Mouse (Mus musculus): Measurements from ENCODE around the gene H2-DMa.
A peak's percentile ranks its signal among the peaks of the same experiment; 100 is the strongest.

H2-DMa gene

DNA sequence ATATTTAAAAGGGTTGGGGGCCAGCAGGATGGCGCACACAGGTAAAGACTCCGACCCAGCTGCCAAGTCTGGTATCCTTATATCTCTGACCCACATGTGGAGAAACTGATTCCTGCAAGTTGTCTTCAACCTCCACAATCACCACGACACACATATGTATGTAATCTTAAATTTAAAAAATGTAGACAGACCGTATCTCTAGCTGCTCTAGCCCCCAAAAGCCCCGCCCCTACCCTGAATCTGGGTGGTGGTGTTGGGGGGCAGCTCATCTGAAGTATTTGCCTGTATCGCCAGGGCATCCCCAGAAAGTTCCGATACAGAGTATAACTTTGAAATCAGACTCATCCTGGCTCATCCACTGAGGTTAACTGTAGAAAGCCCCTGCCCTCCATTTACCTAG lies 12.8 kb upstream of the H2-DMa start:
- no peak for DNase-seq

- DNase-seq, result no peak
These were observed 12.1 kb upstream of the H2-DMa start for GRCm38 (mm10) chr17:34107109-34107867.

- no peak for DNase-seq
These were observed 10.9 kb upstream of the H2-DMa start for GRCm38 (mm10) chr17:34108460-34108859.

DNA sequence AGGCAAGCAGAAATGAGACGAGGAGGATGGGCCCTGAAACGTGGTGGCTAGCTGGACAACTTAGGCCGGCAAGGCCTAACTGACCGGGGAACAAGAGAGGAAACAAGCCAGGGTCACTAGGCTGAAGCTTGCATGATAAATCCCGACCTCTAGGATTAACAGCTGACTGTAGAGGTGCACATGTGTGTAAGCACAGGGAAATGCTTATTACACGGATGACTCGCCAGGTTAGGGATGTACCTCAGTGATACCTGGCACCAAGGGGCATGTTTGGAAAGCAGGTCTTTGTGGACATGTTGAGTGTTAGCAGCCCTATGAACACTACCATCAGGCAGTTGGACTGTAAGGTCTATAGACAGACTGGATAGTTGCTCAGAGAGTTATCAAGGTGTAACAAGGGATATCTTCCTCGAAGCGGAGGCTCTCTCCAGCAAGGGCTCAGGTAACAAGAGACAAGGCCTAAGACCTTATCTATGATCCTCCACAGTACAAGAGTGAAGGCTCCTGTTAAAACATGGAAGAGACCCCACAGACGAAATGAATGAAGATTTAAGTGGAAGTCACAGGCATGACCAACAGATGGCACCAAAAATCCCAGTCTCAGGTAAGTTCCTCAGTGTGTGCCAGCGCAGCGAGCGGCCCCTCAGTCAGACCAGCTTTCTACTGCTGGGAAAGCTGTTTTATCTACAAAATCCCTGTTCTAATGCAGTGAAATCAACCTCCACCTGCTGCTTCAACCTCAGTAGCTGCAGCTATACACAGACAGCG lies 10.1 kb upstream of the H2-DMa start:
- DNase-seq, result no peak

DNA sequence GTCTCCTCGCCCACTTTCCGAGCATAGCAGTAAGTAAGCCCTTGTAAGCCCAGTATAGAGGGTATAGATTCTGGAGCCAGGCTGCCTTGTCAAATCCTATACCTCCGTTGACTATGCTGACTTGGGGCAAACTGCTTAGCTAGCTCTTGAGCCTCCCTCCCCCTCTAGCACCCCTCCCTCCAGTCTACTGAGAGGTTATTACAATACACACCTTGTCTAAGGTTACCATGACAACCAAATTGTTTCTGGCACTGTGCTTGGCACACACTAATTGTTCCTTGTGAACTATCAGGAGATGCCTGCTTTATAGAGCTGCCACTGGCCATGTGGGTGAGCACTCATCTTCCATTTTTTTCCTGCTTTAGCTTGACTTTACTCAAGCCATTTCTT lies 9.5 kb upstream of the H2-DMa start:
- no peak for DNase-seq

- DNase-seq, result no peak
These were observed 9.0 kb upstream of the H2-DMa start for GRCm38 (mm10) chr17:34110309-34110708.

DNA sequence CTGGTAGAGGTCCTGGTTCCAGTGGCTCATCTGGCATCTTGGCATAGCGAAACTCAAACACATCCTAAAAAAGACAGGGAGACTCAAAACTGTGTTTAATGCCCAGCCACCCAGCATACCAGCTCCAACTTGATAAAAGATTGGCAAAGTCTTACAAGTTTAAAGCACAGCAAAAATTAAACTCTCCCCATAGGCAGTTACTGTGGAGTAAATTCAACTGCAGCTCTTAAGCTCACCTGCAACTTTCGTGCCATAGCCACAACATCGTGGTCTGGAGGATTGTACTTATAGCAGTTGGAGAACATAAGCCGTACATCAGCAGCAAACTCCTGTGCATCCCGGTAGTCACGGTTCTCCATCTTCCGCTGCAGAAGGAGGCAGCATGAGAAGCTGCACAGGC lies 5.2 kb upstream of the H2-DMa start:
- no peak for DNase-seq

GRCm38 (mm10) chr17:34116736-34117370 lies 2.5 kb upstream of the H2-DMa start:
- no peak for DNase-seq

DNA sequence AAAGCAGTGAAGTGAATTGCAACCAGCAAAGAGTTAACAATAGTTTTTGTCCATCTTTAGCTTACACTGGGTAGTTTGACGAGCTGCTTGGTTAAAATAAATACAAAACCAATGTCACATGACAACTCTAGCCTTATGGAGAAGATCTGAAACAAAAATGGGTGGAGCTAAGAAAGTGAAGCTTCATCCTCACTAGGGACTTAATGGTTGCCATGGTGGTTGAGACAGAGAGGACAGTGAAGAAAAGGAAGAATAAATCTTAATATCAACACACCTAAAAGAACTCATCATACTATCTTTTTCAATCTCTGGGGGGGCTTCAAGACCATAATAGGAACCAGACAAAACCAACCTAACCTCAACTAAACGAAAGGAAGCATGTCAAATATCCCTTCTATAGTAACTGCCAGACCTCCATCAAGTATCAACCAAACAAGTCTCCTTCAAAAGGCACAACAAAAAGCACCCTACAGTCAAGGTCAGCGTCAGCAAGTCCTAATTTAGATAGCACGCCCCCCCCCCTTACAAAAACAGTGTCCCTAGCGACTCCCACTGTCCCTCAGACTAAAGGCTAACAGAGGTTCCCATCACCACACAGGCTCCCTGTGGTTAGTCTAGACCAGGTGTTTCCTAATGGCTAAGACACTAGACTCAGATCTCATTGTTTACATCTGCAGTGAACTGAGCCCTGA lies 1.8 kb upstream of the H2-DMa start:
- no peak for DNase-seq

DNA sequence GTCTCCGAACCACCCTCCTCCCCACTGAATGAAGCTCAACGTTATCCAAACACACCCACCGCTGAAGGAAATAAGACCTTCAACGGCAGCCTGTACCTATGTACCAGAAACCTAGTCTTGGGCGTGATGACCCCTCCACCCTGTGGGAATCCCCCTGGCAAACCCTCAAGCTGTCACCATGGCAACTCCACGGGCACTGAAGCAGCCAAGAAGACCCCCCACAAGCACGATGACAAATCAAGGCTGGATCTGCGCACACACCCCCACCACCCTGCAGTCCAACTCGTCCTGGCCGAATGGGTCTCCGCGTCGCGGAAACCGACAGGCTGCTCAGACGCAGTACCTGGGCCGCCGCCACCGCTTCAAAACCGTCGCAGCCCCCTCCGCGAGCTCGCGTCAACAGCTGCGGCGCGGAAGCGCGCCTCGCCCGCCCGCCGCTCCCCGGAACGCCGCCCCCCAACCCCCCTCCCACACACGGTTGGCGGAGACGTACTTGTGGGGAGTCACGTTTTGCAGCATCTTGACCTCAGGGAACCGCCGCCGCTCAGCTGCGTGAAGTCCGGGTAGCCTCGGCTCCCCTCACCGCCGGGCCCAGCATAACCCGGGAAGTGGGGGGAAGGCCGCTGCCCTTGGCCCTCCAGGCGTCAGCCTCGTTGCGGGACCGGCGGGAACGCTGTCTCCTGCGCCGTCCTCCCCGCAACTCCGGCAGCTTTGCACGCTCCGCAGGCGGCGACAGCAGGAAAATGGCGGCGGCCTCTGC lies 1.0 kb upstream of the H2-DMa start:
- peak; percentile 40 for DNase-seq

- no peak for DNase-seq
These were observed 480 bp upstream of the H2-DMa start for GRCm38 (mm10) chr17:34118873-34119248.

GRCm38 (mm10) chr17:34120180-34120723 lies 911 bp downstream of the H2-DMa start:
- peak; percentile 92 for DNase-seq

- DNase-seq, result peak; percentile 87
These were observed 1.5 kb downstream of the H2-DMa start for GRCm38 (mm10) chr17:34120814-34121171.

GRCm38 (mm10) chr17:34121172-34121878 lies 2.0 kb downstream of the H2-DMa start:
- peak; percentile 82 for DNase-seq

DNA sequence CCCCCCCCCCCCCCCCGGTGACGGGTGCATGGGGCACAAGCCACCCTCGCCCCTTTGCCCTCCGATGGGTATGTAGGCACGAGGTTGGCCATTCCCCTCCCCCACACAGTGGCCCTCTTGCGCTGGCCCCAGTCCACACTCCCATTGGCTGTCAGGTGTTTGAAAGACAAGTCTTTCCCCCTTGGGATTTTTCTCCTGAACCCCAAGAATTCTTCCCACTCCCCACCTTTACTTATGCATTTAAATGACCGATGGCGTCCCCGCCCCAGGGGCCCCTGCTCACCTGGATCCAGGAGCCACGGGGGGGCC lies 2.5 kb downstream of the H2-DMa start:
- peak; percentile 67 for DNase-seq

- DNase-seq, result peak; percentile 98
These were observed 3.0 kb downstream of the H2-DMa start, which contains the start of gene Brd2 for GRCm38 (mm10) chr17:34122188-34122984. Brd2 (minus strand) TSS chr17:34122634.

DNA sequence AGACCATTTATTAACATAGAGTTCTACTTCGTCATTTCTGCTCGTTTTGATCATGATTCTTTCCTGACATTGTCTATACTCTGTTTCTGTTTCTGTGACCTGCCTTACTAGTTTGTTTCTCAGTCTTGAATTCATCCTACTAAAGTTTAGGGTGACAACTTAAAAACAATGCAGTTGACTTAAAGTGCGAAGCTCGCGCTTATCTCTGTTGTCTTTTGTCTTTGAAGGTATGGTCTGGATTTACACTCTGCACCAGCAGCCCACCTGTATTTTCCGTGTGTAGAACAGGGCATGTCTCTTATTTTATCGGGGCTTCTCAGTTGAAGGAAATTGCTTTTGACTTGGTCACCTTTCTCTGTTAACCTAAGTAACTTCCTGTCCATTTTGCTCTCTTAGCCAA lies 3.8 kb downstream of the H2-DMa start:
- DNase-seq, result no peak

GRCm38 (mm10) chr17:34123518-34123917 lies 4.2 kb downstream of the H2-DMa start:
- DNase-seq, result no peak

DNA sequence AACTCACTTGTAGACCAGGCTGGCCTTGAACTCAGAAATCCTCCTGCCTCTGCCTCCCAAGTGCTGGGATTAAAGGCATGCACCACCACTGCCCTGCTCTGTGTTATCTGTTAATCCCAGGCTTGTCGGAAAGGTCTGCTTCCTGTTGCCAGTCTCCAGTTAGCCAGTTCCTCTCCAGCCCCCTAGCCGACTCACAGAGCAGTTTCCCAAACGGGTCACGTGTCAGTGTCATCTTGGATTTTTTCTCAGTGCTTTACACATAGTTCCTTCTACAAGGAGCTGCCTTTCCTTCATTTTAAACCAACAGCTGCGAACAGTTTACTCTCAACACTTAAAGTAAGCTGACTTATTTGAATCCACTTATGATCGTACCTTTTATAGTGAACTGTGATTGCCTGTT lies 5.3 kb downstream of the H2-DMa start:
- DNase-seq, result no peak

DNA sequence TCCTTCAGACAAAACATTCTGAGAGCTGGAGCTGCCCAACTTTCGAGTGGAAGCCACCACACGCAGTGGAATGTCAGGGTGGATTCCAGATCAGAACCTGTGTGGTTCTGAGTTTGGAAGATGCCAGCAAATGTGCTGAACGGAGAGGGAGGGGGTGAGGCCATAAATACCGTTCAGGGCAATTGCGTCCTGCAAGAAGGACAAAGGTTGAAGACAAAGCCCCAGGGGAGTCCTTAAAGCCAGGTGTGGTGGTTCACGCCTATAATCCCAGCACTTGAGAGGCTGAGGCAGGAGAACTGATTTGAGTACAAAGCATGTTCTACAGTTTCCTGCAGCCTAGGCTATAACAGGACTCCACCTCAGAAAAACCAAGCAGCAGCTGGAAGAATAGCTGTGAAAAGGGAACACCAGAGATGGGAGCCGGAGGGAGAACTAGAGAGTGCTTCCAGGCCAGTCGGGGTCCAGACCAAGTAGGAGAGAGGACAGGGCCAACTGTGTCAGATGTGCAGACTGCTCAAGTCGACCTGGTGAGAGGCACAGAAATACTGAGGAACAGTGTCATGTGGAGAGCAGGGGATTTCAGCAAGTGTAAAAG lies 7.6 kb downstream of the H2-DMa start:
- no peak for DNase-seq

DNA sequence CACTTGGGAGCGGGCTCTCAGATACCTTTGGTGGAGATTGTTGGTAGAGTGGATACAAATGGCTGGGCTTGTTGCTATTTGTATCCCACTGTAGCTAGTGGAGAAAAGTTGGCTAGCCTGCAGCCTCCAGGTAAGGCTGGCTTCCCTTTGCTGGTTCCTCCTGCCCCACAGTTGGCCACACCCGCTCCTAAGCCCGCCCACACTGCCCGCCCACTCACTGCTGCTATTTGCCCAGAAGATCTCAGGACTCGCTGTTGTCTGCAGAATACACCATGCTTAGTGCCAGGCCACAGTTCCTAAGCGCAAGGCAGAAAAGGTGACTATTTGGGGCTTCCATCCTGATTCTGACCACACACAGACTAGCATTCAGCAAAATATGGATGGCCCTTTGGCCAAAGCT lies 8.1 kb downstream of the H2-DMa start:
- DNase-seq, result peak; percentile 62

All from lung, postnatal 14 days (tissue).